Mouse (Mus musculus) MEL-GATA-1-ER (cell line): Measurements from ENCODE around the gene Mok.
"Not testable (repeated sequence)": the region's sequence is repeated elsewhere in the genome, so short reads cannot be mapped to it uniquely, and the experiment has no call there.

Experiments
- DNase-seq: peaks from one replicate; pipeline ENCODE4 v3.0.0-alpha.2; 2012; ENCODE audit warnings: low read depth; ENCODE audit errors: extremely low read depth

Gene Mok

DNA sequence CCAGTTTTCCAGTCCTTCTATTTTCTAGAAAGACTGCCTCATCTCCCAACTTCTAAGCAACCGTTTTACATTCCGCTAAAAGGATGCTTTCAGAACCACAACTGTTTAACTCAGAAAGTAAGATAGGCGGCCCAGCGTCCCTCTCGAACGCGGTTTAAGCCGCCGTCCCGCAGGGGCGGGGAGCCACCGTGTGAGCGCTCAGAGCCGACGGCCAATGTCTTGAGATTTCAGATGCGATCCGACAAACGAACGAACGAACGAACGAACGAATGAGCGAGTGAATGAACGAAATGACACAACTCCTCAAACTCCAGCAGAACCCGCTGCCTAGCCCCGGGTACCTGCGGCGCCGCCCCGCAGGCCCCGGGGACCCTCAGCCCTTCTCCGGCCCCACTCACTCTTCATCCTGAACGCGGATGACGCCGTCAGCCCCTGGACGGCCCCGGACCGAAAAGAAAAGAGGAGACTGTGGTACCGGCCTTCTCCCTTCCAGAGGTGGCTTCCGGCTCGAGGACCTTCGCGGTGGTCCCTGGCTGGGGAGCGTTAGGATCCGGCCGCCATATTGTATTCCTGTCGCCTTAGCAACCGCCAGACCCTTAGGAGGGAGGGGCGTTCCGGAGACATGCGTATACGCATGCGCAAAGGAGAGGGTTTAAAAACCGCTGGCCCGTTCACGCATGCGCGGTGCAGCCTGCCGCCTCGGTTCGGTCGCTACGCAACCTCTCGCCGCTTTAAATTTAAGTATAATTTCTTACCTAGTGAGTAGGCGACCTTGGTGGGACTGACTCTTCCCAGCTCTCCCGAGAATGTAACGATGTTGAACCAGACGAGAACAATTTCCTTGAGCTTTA is at the start of gene Mok:
Gene Mok, minus strand, starts transcription at position 592 of the 851 bp plus-strand sequence.
- peak; percentile 73 for DNase-seq

- peak; percentile 92 for DNase-seq
These were observed 48.6 kb upstream of the Mok start, which contains the start of the genes Cinp and Tecpr2 for GRCm38 (mm10) chr12:110889036-110890020. Gene Cinp (minus strand): TSS chr12:110889145. Gene Tecpr2 (plus strand): TSS chr12:110889264.

- no peak for DNase-seq
These were observed 47.9 kb upstream of the Mok start for GRCm38 (mm10) chr12:110888606-110889005.

DNA sequence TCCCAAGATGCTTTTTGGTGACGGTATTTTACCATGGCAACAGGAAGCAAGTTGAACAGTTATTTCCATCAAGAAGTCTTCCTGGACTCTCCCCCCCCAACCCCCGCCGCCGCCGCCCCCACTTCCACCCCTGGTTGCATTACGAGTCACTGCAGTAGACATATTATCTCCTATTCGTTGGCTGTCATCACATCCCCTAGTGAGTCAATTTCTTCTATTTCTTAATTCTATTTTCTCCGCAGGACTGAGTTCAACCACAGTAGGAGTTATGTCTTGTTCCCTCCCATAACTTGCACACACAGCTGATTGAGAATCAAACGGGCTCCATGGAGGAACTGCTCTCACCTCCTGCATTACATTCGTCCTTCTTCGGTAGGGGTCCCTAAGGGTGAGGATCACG is 47.4 kb upstream of the Mok start:
- DNase-seq: no peak

GRCm38 (mm10) chr12:110885251-110885650 is 44.5 kb upstream of the Mok start:
- DNase-seq: no peak

GRCm38 (mm10) chr12:110882291-110882690 is 41.6 kb upstream of the Mok start:
- DNase-seq: no peak

- no peak for DNase-seq
These were observed 34.6 kb upstream of the Mok start for GRCm38 (mm10) chr12:110875351-110875750.

- no peak for DNase-seq
These were observed 30.5 kb upstream of the Mok start for GRCm38 (mm10) chr12:110871247-110871646.

- DNase-seq: no peak
These were observed 29.4 kb upstream of the Mok start for GRCm38 (mm10) chr12:110870107-110870506.

- DNase-seq: no peak
These were observed 25.2 kb upstream of the Mok start for GRCm38 (mm10) chr12:110865989-110866388.

DNA sequence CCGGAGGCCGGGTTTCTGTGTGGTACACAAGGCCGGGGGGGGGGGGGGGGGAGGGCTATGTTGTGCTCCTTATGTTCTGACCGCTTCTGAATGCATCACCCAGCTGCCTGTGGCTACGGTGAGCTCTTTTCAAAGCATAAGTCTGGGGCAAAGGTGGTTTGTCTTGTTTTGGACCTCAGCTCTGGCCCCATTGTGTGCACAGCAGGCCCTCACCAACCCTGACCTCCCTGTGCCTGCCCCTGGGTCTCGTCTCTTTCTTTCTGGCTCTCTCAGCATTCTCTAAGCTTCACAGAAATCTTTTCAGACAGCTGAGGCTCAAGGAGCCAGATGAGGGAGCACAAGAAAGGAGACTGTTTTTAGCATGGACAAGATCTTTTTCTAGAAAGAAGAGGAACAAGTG is 24.8 kb upstream of the Mok start:
- DNase-seq: no peak

GRCm38 (mm10) chr12:110864008-110864407 is 23.3 kb upstream of the Mok start:
- no peak for DNase-seq

DNA sequence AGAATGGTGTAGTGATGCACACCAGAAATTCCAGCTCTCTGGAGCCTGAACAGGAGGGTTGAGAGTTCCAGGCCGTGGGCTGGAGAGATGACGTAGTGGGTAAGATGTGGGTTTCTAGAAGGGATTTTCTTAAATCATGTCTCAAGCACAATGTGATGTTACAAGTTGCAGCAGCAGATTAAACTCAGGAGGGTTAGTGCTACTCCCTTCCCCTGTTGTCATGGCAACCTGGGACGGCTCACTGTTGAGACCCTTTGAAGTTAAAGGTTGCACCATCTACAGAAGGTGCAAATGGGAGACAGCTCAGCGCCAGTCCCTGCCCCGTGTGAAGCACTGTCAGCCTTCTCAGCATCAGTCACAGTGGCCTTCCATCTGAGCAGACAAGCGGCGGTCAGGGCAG is 20.5 kb upstream of the Mok start:
- no peak for DNase-seq

DNA sequence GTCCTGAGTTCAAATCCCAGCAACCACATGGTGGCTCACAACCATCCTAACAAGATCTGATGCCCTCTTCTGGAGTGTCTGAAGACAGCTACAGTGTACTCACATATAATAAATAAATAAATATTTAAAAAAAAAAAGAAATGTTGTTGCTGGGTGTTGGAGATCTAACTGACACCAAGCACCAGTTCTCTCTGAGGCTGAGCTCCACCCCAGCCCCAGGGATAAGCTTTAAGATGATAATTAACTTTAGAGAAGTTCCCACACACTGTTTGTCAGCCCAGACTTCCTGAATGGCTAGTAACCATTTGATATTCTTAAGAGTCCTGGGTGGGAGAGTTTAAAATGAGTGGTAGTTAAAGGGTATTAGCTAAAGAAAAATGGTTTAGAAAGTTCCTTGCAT is 19.6 kb upstream of the Mok start:
- peak; percentile 33 for DNase-seq

- not testable (repeated sequence) for DNase-seq
These were observed 17.9 kb upstream of the Mok start for GRCm38 (mm10) chr12:110858681-110859080.

DNA sequence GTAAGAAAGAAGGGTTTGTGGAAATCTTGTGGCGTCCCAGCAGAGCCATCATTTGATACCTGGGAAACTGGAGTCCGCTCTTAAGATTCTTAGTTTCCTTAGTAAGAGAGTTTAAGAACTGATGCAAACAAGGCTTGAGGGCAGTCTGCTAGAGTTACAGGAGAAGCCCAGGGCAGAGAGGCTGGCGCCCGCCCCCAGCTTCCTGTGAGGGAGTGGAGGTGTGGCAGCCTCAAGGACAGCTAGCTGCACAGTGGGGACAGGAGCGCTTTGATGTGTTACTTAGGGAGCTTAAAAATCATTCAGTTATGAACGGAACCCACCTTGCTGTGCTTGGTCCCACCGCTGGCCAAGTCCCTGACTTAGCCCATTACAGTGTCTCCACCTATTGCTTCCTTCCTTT is 16.5 kb upstream of the Mok start:
- DNase-seq: no peak

GRCm38 (mm10) chr12:110854786-110855737 is 14.3 kb upstream of the Mok start:
- no peak for DNase-seq

- no peak for DNase-seq
These were observed 11.2 kb upstream of the Mok start for GRCm38 (mm10) chr12:110851923-110852322.

DNA sequence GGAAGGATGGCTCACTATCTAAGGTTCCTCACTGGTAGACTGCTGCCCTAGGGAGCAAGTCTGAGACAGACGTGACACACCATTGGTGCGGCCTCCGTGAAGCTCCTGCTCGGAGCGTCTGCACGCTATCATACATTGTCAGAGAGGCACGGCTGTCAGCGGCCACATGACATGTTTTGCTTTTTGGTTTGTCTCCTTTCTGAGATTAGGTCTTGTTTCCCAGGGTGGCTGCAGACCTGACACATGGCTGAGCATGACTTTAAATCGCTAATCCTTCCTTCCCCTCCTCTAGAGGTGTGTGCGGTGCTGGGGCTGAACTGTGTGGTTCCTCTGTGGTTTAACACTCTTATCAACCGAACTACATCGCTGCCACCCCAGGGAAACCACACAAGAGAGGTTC is 10.7 kb upstream of the Mok start:
- DNase-seq: peak; percentile 59

- no peak for DNase-seq
These were observed 10.2 kb upstream of the Mok start for GRCm38 (mm10) chr12:110850929-110851256.
